Mouse (Mus musculus) embryonic facial prominence, embryonic 12.5 days (tissue): ENCODE results near the gene Morn3. TPM values are rescaled to one million over a fixed set of nuclear protein-coding genes. Genes with fewer than 3 reads are reported as not detected.

Source experiments
- ATAC-seq: fragments of 200-750 bp; cut with Nextera tagmentation; 2 replicates; pipeline ENCODE4 v1.8.0; 2017; ENCODE audit not compliant: insufficient number of reproducible peaks, insufficient read depth, low FRiP score, low TSS enrichment
- H3K27ac ChIP-seq: fragments of 300-500 bp; sonication (generic); 2 replicates; pipeline ENCODE4 v1.5.1; 2016; ENCODE audit warnings: mild to moderate bottlenecking
- H3K27me3 ChIP-seq: fragments of 300-500 bp; sonication (generic); 2 replicates; pipeline ENCODE4 v1.6.1; 2016; ENCODE audit warnings: mild to moderate bottlenecking, moderate library complexity
- H3K36me3 ChIP-seq: fragments of 300-500 bp; sonication (generic); 2 replicates; pipeline ENCODE4 v1.6.1; 2016; ENCODE audit warnings: mild to moderate bottlenecking
- H3K4me1 ChIP-seq: fragments of 300-500 bp; sonication (generic); 2 replicates; pipeline ENCODE4 v1.6.1; 2016
- H3K4me2 ChIP-seq: fragments of 300-500 bp; sonication (generic); replicated peaks from 2 replicates; pipeline ENCODE4 v1.6.1; 2016; ENCODE audit warnings: mild to moderate bottlenecking, moderate library complexity
- H3K4me3 ChIP-seq: fragments of 300-500 bp; sonication (generic); 2 replicates; pipeline ENCODE4 v1.5.1; 2016; ENCODE audit warnings: mild to moderate bottlenecking
- H3K9ac ChIP-seq: fragments of 300-500 bp; sonication (generic); 2 replicates; pipeline ENCODE4 v1.6.1; 2016; ENCODE audit warnings: mild to moderate bottlenecking, moderate library complexity
- H3K9me3 ChIP-seq: fragments of 300-500 bp; sonication (generic); 2 replicates; pipeline ENCODE4 v1.6.1; 2016; ENCODE audit warnings: mild to moderate bottlenecking, moderate library complexity
- WGBS: fragments of 180-500 bp; shearing (Covaris S2); methylation state at CpG from one replicate; pipeline ENCODE4 v1.1.7; 2016; 5-methylcytosine and 5-hydroxymethylcytosine counted together
- polyA plus RNA-seq: library from polyadenylated mRNA; unstranded; fragments of >200 nt; fragmentation: Nextera tagmentation; extraction: Ambion mirVana; gene quantifications from 2 replicates; pipeline ENCODE4 v1.2.1, GENCODE M21; 2016

The Morn3 gene
- polyA plus RNA-seq, 1 experiment from 2014 or later, result not detected

- Histone ChIP-seq H3K27ac (no peak overlapping the region), H3K9me3 (no peaks in the 10 kb centered on the region), H3K36me3 (peaks cover 11% of the 10 kb centered on the region; the same call in 1 of the 2 replicates), H3K4me3 (no peak overlapping the region), H3K4me1 (no peaks in the 10 kb centered on the region), H3K9ac (no peak overlapping the region), H3K27me3 (no peaks in the 10 kb centered on the region), H3K4me2 (no peak overlapping the region)
- ATAC-seq, result no peak
- WGBS, result 93% methylated on average over 4 of the region's 4 CpGs
These were observed 11.7 kb downstream of the Morn3 start for GRCm38 (mm10) chr5:123035089-123035488.

GRCm38 (mm10) chr5:123033646-123034160 lies 13.1 kb downstream of the Morn3 start:
- Histone ChIP-seq H3K4me1 (no peaks in the 10 kb centered on the region), H3K9ac (no peak overlapping the region), H3K4me2 (no peak overlapping the region), H3K36me3 (peaks cover 21% of the 10 kb centered on the region), H3K9me3 (no peaks in the 10 kb centered on the region), H3K27me3 (no peaks in the 10 kb centered on the region), H3K4me3 (no peak overlapping the region), H3K27ac (no peak overlapping the region)
- no peak for ATAC-seq
- WGBS, result 72% methylated on average over 7 of the region's 7 CpGs

GRCm38 (mm10) chr5:123031312-123031711 lies 15.5 kb downstream of the Morn3 start:
- Histone ChIP-seq H3K36me3 (peaks cover 21% of the 10 kb centered on the region), H3K4me3 (no peak overlapping the region), H3K9ac (no peak overlapping the region), H3K9me3 (no peaks in the 10 kb centered on the region), H3K27ac (no peak overlapping the region), H3K27me3 (no peaks in the 10 kb centered on the region), H3K4me2 (no peak overlapping the region), H3K4me1 (peaks cover 2% of the 10 kb centered on the region; the same call in 1 of the 2 replicates)
- ATAC-seq, result no peak
- 86% methylated on average over 3 of the region's 3 CpGs for WGBS

GRCm38 (mm10) chr5:123029729-123030128 lies 17.1 kb downstream of the Morn3 start:
- Histone ChIP-seq H3K4me3 (no peak overlapping the region), H3K36me3 (peaks cover 21% of the 10 kb centered on the region), H3K27me3 (no peaks in the 10 kb centered on the region), H3K9ac (no peak overlapping the region), H3K9me3 (no peaks in the 10 kb centered on the region), H3K27ac (0 out of 2 replicates have a peak overlapping the region, but pooled peaks have one; percentile 30), H3K4me2 (no peak overlapping the region), H3K4me1 (peaks cover 6% of the 10 kb centered on the region; the same call in 1 of the 2 replicates)
- no peak for ATAC-seq
- WGBS, result 57% methylated on average over 7 of the region's 7 CpGs

- no peak overlapping the region for H3K4me2 ChIP-seq
- no peak overlapping the region for H3K27ac ChIP-seq
- no peaks in the 10 kb centered on the region for H3K27me3 ChIP-seq
- H3K9me3 ChIP-seq, result no peaks in the 10 kb centered on the region
- no peak for ATAC-seq
- H3K36me3 ChIP-seq, result peaks cover 21% of the 10 kb centered on the region
- 72% methylated on average over 6 of the region's 6 CpGs for WGBS
- H3K9ac ChIP-seq, result no peak overlapping the region
- no peak overlapping the region for H3K4me3 ChIP-seq
- peaks cover 6% of the 10 kb centered on the region; the same call in 1 of the 2 replicates for H3K4me1 ChIP-seq
These were observed 19.4 kb downstream of the Morn3 start for GRCm38 (mm10) chr5:123027436-123027835.

GRCm38 (mm10) chr5:123026414-123026813 lies 20.4 kb downstream of the Morn3 start:
- no peak overlapping the region for H3K9ac ChIP-seq
- no peak for ATAC-seq
- peaks cover 6% of the 10 kb centered on the region; the same call in 1 of the 2 replicates for H3K4me1 ChIP-seq
- 58% methylated on average over 6 of the region's 6 CpGs for WGBS
- H3K4me2 ChIP-seq, result no peak overlapping the region
- H3K27me3 ChIP-seq, result no peaks in the 10 kb centered on the region
- no peaks in the 10 kb centered on the region for H3K9me3 ChIP-seq
- H3K36me3 ChIP-seq, result peaks cover 14% of the 10 kb centered on the region
- no peak overlapping the region for H3K4me3 ChIP-seq
- H3K27ac ChIP-seq, result no peak overlapping the region

- Histone ChIP-seq H3K27ac (no peak overlapping the region), H3K4me1 (peaks cover 6% of the 10 kb centered on the region; the same call in 1 of the 2 replicates), H3K4me3 (no peak overlapping the region), H3K4me2 (no peak overlapping the region), H3K9me3 (no peaks in the 10 kb centered on the region), H3K9ac (no peak overlapping the region), H3K36me3 (peaks cover 10% of the 10 kb centered on the region; the same call in 1 of the 2 replicates), H3K27me3 (no peaks in the 10 kb centered on the region)
- 88% methylated on average over 9 of the region's 9 CpGs for WGBS
- ATAC-seq, result no peak
These were observed 21.7 kb downstream of the Morn3 start for GRCm38 (mm10) chr5:123024965-123025573.

GRCm38 (mm10) chr5:123024312-123024711 lies 22.5 kb downstream of the Morn3 start:
- no peak overlapping the region for H3K9ac ChIP-seq
- H3K4me2 ChIP-seq, result no peak overlapping the region
- no peaks in the 10 kb centered on the region for H3K9me3 ChIP-seq
- 92% methylated on average over 6 of the region's 6 CpGs for WGBS
- H3K4me1 ChIP-seq, result peaks cover 12% of the 10 kb centered on the region
- no peak for ATAC-seq
- peaks cover 4% of the 10 kb centered on the region; the same call in 1 of the 2 replicates for H3K36me3 ChIP-seq
- no peaks in the 10 kb centered on the region for H3K27me3 ChIP-seq
- no peak overlapping the region for H3K27ac ChIP-seq
- no peak overlapping the region for H3K4me3 ChIP-seq

- peaks cover 22% of the 10 kb centered on the region for H3K4me1 ChIP-seq
- H3K4me3 ChIP-seq, result no peak overlapping the region
- ATAC-seq, result no peak
- no peak overlapping the region for H3K9ac ChIP-seq
- H3K9me3 ChIP-seq, result no peaks in the 10 kb centered on the region
- 84% methylated on average over 6 of the region's 6 CpGs for WGBS
- no peaks in the 10 kb centered on the region for H3K27me3 ChIP-seq
- no peaks in the 10 kb centered on the region for H3K36me3 ChIP-seq
- H3K27ac ChIP-seq, result no peak overlapping the region
- no peak overlapping the region for H3K4me2 ChIP-seq
These were observed 23.8 kb downstream of the Morn3 start for GRCm38 (mm10) chr5:123023049-123023448.

- Histone ChIP-seq H3K27ac (no peak overlapping the region), H3K36me3 (no peaks in the 10 kb centered on the region), H3K9me3 (no peaks in the 10 kb centered on the region), H3K4me2 (no peak overlapping the region), H3K4me3 (no peak overlapping the region), H3K9ac (no peak overlapping the region), H3K27me3 (no peaks in the 10 kb centered on the region), H3K4me1 (peaks cover 20% of the 10 kb centered on the region)
- WGBS, result 85% methylated on average over 7 of the region's 7 CpGs
- no peak for ATAC-seq
These were observed 25.4 kb downstream of the Morn3 start for GRCm38 (mm10) chr5:123021438-123021837.

- Histone ChIP-seq H3K9ac (no peak overlapping the region), H3K27ac (no peak overlapping the region), H3K9me3 (no peaks in the 10 kb centered on the region), H3K36me3 (no peaks in the 10 kb centered on the region), H3K27me3 (no peaks in the 10 kb centered on the region), H3K4me2 (no peak overlapping the region), H3K4me3 (no peak overlapping the region), H3K4me1 (peaks cover 26% of the 10 kb centered on the region)
- ATAC-seq, result no peak
- WGBS, result 93% methylated on average over 5 of the region's 5 CpGs
These were observed 26.4 kb downstream of the Morn3 start for GRCm38 (mm10) chr5:123020426-123020825.

- Histone ChIP-seq H3K4me1 (peaks cover 27% of the 10 kb centered on the region), H3K27ac (peak overlapping the region; percentile 47; the same call in 1 of the 2 replicates), H3K27me3 (no peaks in the 10 kb centered on the region), H3K9me3 (no peaks in the 10 kb centered on the region), H3K36me3 (no peaks in the 10 kb centered on the region), H3K4me3 (no peak overlapping the region), H3K4me2 (0 out of 2 replicates have a peak overlapping the region, but pooled peaks have one; percentile 3), H3K9ac (no peak overlapping the region)
- no peak for ATAC-seq
- 59% methylated on average over 10 of the region's 10 CpGs for WGBS
These were observed 27.3 kb downstream of the Morn3 start for GRCm38 (mm10) chr5:123019336-123020016.
